In the genomic region with DNA sequence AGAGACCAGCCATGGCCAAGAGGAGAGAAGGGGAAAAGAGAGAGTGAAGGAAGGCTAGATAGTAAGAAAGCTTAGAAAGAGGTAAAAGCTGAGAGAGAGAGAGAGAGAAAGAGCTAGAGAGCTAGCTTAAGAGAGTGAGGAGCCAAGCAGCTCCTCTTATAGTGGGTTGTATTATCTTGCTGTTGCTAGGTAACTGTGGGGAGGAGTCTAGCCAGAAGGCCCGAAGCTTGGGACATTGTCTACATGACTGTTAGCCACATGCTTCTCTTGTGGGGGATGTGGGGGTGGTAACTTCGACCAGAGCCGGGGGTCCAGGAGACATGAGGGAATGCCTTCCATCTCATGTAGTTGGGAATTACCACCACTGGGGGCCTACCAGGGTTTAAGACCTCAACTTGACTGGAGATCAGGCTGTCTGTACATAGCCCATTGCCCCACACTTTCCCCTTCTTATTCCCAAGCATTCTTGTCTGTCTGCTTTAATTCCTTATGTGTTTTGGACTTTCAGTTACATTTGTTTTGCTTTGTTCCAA, we compare ENCODE assay signal across 23 mouse cellular contexts.
"Had no signal": no experiment of that assay in that cellular context is flagged by ENCODE, and none has a peak within 500 bp of the region (broad histone marks: within the 10 kb centered on the region; RNA-seq: fewer than 3 reads in every experiment).

No protein-coding gene starts in this region.

- H3K9me3 ChIP-seq: limb, embryonic 10.5 days; limb, embryonic 13.5 days; liver, embryonic 15.5 days; lung, embryonic 15.5 days; megakaryocyte, embryonic 14.5 days; midbrain, embryonic 13.5 days; neural tube, embryonic 13.5 days; stomach, embryonic 15.5 days had no signal

- H3K27ac ChIP-seq: kidney, postnatal 0 days; layer of hippocampus, adult 2 months; limb, embryonic 10.5 days; limb, embryonic 13.5 days; liver, embryonic 12.5 days; liver, embryonic 15.5 days; lung, embryonic 15.5 days; midbrain, embryonic 13.5 days; neural tube, embryonic 13.5 days; stomach, embryonic 15.5 days had no signal

- H3K27me3 ChIP-seq: limb, embryonic 13.5 days; liver, embryonic 12.5 days; liver, embryonic 15.5 days; lung, embryonic 15.5 days; megakaryocyte, embryonic 14.5 days; midbrain, embryonic 13.5 days; neural tube, embryonic 13.5 days; stomach, embryonic 15.5 days had no signal

- H3K4me2 ChIP-seq: limb, embryonic 13.5 days; liver, embryonic 12.5 days; liver, embryonic 15.5 days; lung, embryonic 15.5 days; midbrain, embryonic 13.5 days; neural tube, embryonic 13.5 days; stomach, embryonic 15.5 days had no signal

- DNase-seq: kidney, postnatal 25 days; layer of hippocampus, adult 9-11 months; liver; lung, adult 18-20 months; lung, postnatal 10 days; lung, postnatal 36 days; retina, postnatal 1 day; right cerebral cortex, postnatal 25 days; spleen, adult 18-20 months; thymus, adult 18-20 months; thymus, postnatal 14 days; thymus, postnatal 4 days had no signal

- ATAC-seq: liver, embryonic 12.5 days; midbrain, embryonic 13.5 days had no signal

- H3K36me3 ChIP-seq: limb, embryonic 10.5 days; limb, embryonic 13.5 days; liver, embryonic 12.5 days; liver, embryonic 15.5 days; lung, embryonic 15.5 days; midbrain, embryonic 13.5 days; neural tube, embryonic 13.5 days; stomach, embryonic 15.5 days had no signal

- H3K4me1 ChIP-seq: limb, embryonic 10.5 days; limb, embryonic 13.5 days; liver, embryonic 12.5 days; liver, embryonic 15.5 days; lung, embryonic 15.5 days; megakaryocyte, embryonic 14.5 days; midbrain, embryonic 13.5 days; neural tube, embryonic 13.5 days; stomach, embryonic 15.5 days had no signal

- H3K9ac ChIP-seq: limb, embryonic 13.5 days; liver, embryonic 12.5 days; liver, embryonic 15.5 days; lung, embryonic 15.5 days; midbrain, embryonic 13.5 days; neural tube, embryonic 13.5 days; stomach, embryonic 15.5 days had no signal

- H3K4me3 ChIP-seq: layer of hippocampus, adult 2 months; limb, embryonic 10.5 days; limb, embryonic 13.5 days; liver, embryonic 12.5 days; liver, embryonic 15.5 days; lung, embryonic 15.5 days; megakaryocyte, embryonic 14.5 days; midbrain, embryonic 13.5 days; neural tube, embryonic 13.5 days; stomach, embryonic 15.5 days had no signal
